In the genomic region with DNA sequence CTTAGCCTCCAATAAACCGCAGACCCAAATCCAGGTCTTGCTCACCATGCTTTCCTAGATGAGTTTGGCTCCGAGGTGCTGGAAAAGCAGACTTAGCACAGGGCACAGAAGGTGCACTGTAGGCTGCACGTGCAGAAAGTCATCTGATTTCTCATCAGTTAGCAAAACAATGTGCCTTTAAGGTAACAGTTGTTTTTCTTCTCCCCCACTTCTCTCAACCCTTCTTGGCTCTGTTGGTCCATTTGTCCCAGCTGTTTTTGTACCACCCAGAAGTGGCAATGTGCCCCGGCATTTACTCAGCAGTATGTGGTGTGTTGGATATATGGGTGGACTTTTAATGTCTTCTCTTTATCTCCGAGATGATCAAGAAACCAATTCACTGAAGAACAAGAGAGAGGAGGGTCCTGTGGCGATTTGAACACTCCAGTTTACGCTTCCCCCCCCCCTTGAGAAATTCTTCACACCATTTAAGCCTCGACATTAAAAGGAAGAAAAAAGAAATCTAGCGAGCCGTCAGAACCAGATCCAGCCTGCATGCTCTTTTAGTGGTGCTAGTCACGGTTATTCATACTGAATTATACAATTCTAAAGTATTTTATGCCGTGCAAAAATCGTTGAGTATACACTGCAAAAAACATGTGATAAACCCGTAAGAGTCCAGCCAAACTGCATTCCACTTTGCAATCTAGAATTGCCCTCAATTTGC, we compare ENCODE assay signal across 13 mouse cellular contexts.
DNase-seq lines count a peak whose midpoint lies in the region; ATAC-seq lines count a peak whose summit lies in the region.
"Had no signal": no experiment of that assay in that cellular context is flagged by ENCODE, and none has a peak within 500 bp of the region (broad histone marks: within the 10 kb centered on the region; RNA-seq: fewer than 3 reads in every experiment).

No protein-coding gene starts in this region.

- H3K4me1 ChIP-seq in embryonic facial prominence, embryonic 14.5 days (ENCODE audit: control insufficient read depth, insufficient read depth, low read length) = peaks cover 5% of the 10 kb centered on the region; the same call in 1 of the 2 replicates
- H3K4me1 ChIP-seq in hindbrain, embryonic 11.5 days (replicated peaks; ENCODE audit: control insufficient read depth, insufficient read depth, low read length) = no peaks in the 10 kb centered on the region; the same call in 1 of the 2 replicates
- peaks cover 44% of the 10 kb centered on the region for H3K4me1 ChIP-seq in midbrain, embryonic 13.5 days (replicated peaks)
- H3K4me1 ChIP-seq: intestine, embryonic 15.5 days had no signal

- H3K9ac ChIP-seq in embryonic facial prominence, embryonic 14.5 days (ENCODE audit: low read depth, low read length) = no peak overlapping the region
- no peak overlapping the region for H3K9ac ChIP-seq in hindbrain, embryonic 11.5 days (ENCODE audit: low read depth, low read length)
- H3K9ac ChIP-seq in midbrain, embryonic 13.5 days (replicated peaks) = peak overlapping the region; percentile 28; the same call in 1 of the 2 replicates
- H3K9ac ChIP-seq: intestine, embryonic 15.5 days had no signal

- ATAC-seq in embryonic facial prominence, embryonic 14.5 days (ENCODE audit: low read depth) = 0 out of 2 replicates have a peak, but pooled peaks have one; percentile 41
- peak; percentile 36; the same call in 1 of the 2 replicates for ATAC-seq in hindbrain, embryonic 11.5 days (ENCODE audit: low FRiP score)
- ATAC-seq in midbrain, embryonic 13.5 days = peak; percentile 67
- ATAC-seq in megakaryocyte progenitor cell, adult 5-6 weeks (replicated peaks; ENCODE audit: poor library complexity) = no peak
- ATAC-seq: activated CD4-positive, CD25-positive, alpha-beta regulatory T cell, adult 4 months; intestine, embryonic 15.5 days had no signal

- H3K4me3 ChIP-seq in embryonic facial prominence, embryonic 14.5 days (ENCODE audit: low read depth, low read length) = no peak overlapping the region
- no peak overlapping the region for H3K4me3 ChIP-seq in hindbrain, embryonic 11.5 days (ENCODE audit: low read depth, low read length)
- H3K4me3 ChIP-seq in midbrain, embryonic 13.5 days (replicated peaks) = no peak overlapping the region
- H3K4me3 ChIP-seq: intestine, embryonic 15.5 days had no signal

- H3K27me3 ChIP-seq in embryonic facial prominence, embryonic 14.5 days (replicated peaks; ENCODE audit: control insufficient read depth, insufficient read depth, low read length) = no peaks in the 10 kb centered on the region
- H3K27me3 ChIP-seq in hindbrain, embryonic 11.5 days (ENCODE audit: control insufficient read depth, insufficient read depth, low read length) = no peaks in the 10 kb centered on the region
- H3K27me3 ChIP-seq in midbrain, embryonic 13.5 days = no peaks in the 10 kb centered on the region
- H3K27me3 ChIP-seq: intestine, embryonic 15.5 days had no signal

- H3K9me3 ChIP-seq in embryonic facial prominence, embryonic 14.5 days (ENCODE audit: control insufficient read depth, low read length) = no peaks in the 10 kb centered on the region
- H3K9me3 ChIP-seq in hindbrain, embryonic 11.5 days (ENCODE audit: control insufficient read depth, low read length) = no peaks in the 10 kb centered on the region
- H3K9me3 ChIP-seq in midbrain, embryonic 13.5 days = peaks cover 4% of the 10 kb centered on the region

- 65% methylated on average over 14 of the region's 14 CpGs for WGBS in embryonic facial prominence, embryonic 14.5 days
- WGBS in hindbrain, embryonic 11.5 days = 58% methylated on average over 14 of the region's 14 CpGs
- 44% methylated on average over 14 of the region's 14 CpGs for WGBS in midbrain, embryonic 13.5 days

- H3K36me3 ChIP-seq in embryonic facial prominence, embryonic 14.5 days (ENCODE audit: control insufficient read depth, insufficient read depth, low read length) = no peaks in the 10 kb centered on the region
- H3K36me3 ChIP-seq in hindbrain, embryonic 11.5 days (ENCODE audit: control insufficient read depth, insufficient read depth, low read length) = no peaks in the 10 kb centered on the region
- no peaks in the 10 kb centered on the region for H3K36me3 ChIP-seq in midbrain, embryonic 13.5 days
- H3K36me3 ChIP-seq: intestine, embryonic 15.5 days had no signal

- H3K27ac ChIP-seq in embryonic facial prominence, embryonic 14.5 days (replicated peaks; ENCODE audit: low read depth, low read length) = no peak overlapping the region
- peak overlapping the region; percentile 47 for H3K27ac ChIP-seq in hindbrain, embryonic 11.5 days (ENCODE audit: low read depth, low read length)
- H3K27ac ChIP-seq in midbrain, embryonic 13.5 days = peak overlapping the region; percentile 83
- H3K27ac ChIP-seq: intestine, embryonic 15.5 days had no signal

- DNase-seq in left cerebral cortex, postnatal 4 days = peak; percentile 24
- DNase-seq in left cerebral cortex, adult 11 months (ENCODE audit: low spot score) = no peak
- no peak for DNase-seq in embryonic facial prominence, embryonic 14.5 days (ENCODE audit: low spot score)
- no peak for DNase-seq in hindbrain, embryonic 11.5 days (ENCODE audit: low spot score)
- DNase-seq in embryo, embryonic 11 days = no peak
- no peak for DNase-seq in heart, adult 11 months
- DNase-seq: gastrocnemius, postnatal 14 days; heart, postnatal 14 days had no signal

- intact Hi-C loops in left cerebral cortex, postnatal 4 days (cut with DNase I) = no loop called here

- H3K4me2 ChIP-seq in embryonic facial prominence, embryonic 14.5 days (ENCODE audit: low read depth, low read length) = 0 out of 2 replicates have a peak overlapping the region, but pooled peaks have one; percentile 24
- H3K4me2 ChIP-seq in hindbrain, embryonic 11.5 days (replicated peaks; ENCODE audit: low read depth, low read length) = no peak overlapping the region
- H3K4me2 ChIP-seq in midbrain, embryonic 13.5 days (replicated peaks) = peak overlapping the region; percentile 40
- H3K4me2 ChIP-seq: intestine, embryonic 15.5 days; liver, embryonic 11.5 days had no signal
